Mouse (Mus musculus) T-helper 2 cell (primary cell): ENCODE measurements around the gene Gnl2.

Experiments used
- in situ Hi-C: fragments of 300-600 bp; cut with MboI, MseI; formaldehyde crosslinking; loops from one replicate; pipeline ENCODE4 v1.15.1; 2025; ENCODE audit warnings: high pct_unique_total_duplicates

Gnl2 gene

GRCm38 (mm10) chr4:124997479-124998147, 18.8 kb upstream of the Gnl2 start:
- in situ Hi-C loops: loop anchor here (10.0 to 25.0 kb wide), 2 partner anchors 637 to 1060 kb away; no protein-coding TSS in a partner anchor

- in situ Hi-C loops: loop anchor here (10.0 to 25.0 kb wide), 2 partner anchors 635 to 1062 kb away; no protein-coding TSS in a partner anchor
Observed at GRCm38 (mm10) chr4:124999548-124999947, 16.8 kb upstream of the Gnl2 start.

GRCm38 (mm10) chr4:125002978-125003377, 13.4 kb upstream of the Gnl2 start:
- in situ Hi-C loops: no loop called here

- in situ Hi-C loops: no loop called here
Observed at GRCm38 (mm10) chr4:125004886-125005285, 11.5 kb upstream of the Gnl2 start.

GRCm38 (mm10) chr4:125007460-125007859, 8.9 kb upstream of the Gnl2 start:
- in situ Hi-C loops: no loop called here

- in situ Hi-C loops: no loop called here
Observed at GRCm38 (mm10) chr4:125008220-125008619, 8.2 kb upstream of the Gnl2 start.

GRCm38 (mm10) chr4:125008712-125009111, 7.7 kb upstream of the Gnl2 start:
- in situ Hi-C loops: no loop called here

- in situ Hi-C loops: no loop called here
Observed at GRCm38 (mm10) chr4:125017431-125017830, 1.0 kb downstream of the Gnl2 start.

- in situ Hi-C loops: no loop called here
Observed at GRCm38 (mm10) chr4:125020780-125021538, 4.6 kb downstream of the Gnl2 start.

- in situ Hi-C loops: loop anchor here (5.0 to 25.0 kb wide), 2 partner anchors 37 to 1568 kb away; partner anchors contain the start of genes Dnali1 and Snip1
Observed at GRCm38 (mm10) chr4:125029891-125030614, 13.7 kb downstream of the Gnl2 start.

GRCm38 (mm10) chr4:125034341-125034740, 18.0 kb downstream of the Gnl2 start:
- in situ Hi-C loops: loop anchor here (5.0 to 25.0 kb wide), 2 partner anchors 33 to 1572 kb away; partner anchors contain the start of genes Dnali1 and Snip1

- in situ Hi-C loops: loop anchor here (25.0 kb wide), 1 partner anchor 1582 kb away; no protein-coding TSS in a partner anchor
Observed at GRCm38 (mm10) chr4:125044454-125044853, 28.1 kb downstream of the Gnl2 start.

GRCm38 (mm10) chr4:125055385-125055784, 39.0 kb downstream of the Gnl2 start:
- in situ Hi-C loops: no loop called here

GRCm38 (mm10) chr4:125056476-125056875, 40.1 kb downstream of the Gnl2 start:
- in situ Hi-C loops: no loop called here

- in situ Hi-C loops: no loop called here
Observed at GRCm38 (mm10) chr4:125057273-125057672, 40.9 kb downstream of the Gnl2 start.

- in situ Hi-C loops: no loop called here
Observed at GRCm38 (mm10) chr4:125058033-125058432, 41.6 kb downstream of the Gnl2 start.

GRCm38 (mm10) chr4:125059025-125059424, 42.6 kb downstream of the Gnl2 start:
- in situ Hi-C loops: no loop called here

- in situ Hi-C loops: no loop called here
Observed at GRCm38 (mm10) chr4:125063829-125064228, 47.4 kb downstream of the Gnl2 start.

GRCm38 (mm10) chr4:125065517-125066307, 49.3 kb downstream of the Gnl2 start, which contains the start of gene Dnali1:
Gene Dnali1 (minus strand): TSS chr4:125065703.
- in situ Hi-C loops: loop anchor here (5.0 kb wide), 2 partner anchors 33 to 62 kb away; partner anchors contain the start of gene Zc3h12a

GRCm38 (mm10) chr4:125066490-125067370, 50.3 kb downstream of the Gnl2 start, which contains the start of gene Snip1:
Gene Snip1 (plus strand): TSS chr4:125066672.
- in situ Hi-C loops: loop anchor here (5.0 kb wide), 2 partner anchors 34 to 61 kb away; partner anchors contain the start of gene Zc3h12a
